Mouse (Mus musculus): Measurements from ENCODE around the gene Sec22c.

The Sec22c gene

GRCm38 (mm10) chr9:121704646-121705625 lies at the start of gene Sec22c:
Gene Sec22c, minus strand, starts transcription at chr9:121705490.
- DNase-seq (ENCODE audit: low read depth, low spot score), result peak; percentile 95

GRCm38 (mm10) chr9:121754624-121755023 lies 49.3 kb upstream of the Sec22c start:
- no peak for DNase-seq (ENCODE audit: low read depth, low spot score)

- no peak for DNase-seq (ENCODE audit: low read depth, low spot score)
Observed at GRCm38 (mm10) chr9:121752774-121753173, 47.5 kb upstream of the Sec22c start.

GRCm38 (mm10) chr9:121744051-121744450 lies 38.8 kb upstream of the Sec22c start:
- DNase-seq (ENCODE audit: low read depth, low spot score), result no peak

- DNase-seq (ENCODE audit: low read depth, low spot score), result no peak
Observed at GRCm38 (mm10) chr9:121741168-121741567, 35.9 kb upstream of the Sec22c start.

GRCm38 (mm10) chr9:121740490-121740889 lies 35.2 kb upstream of the Sec22c start:
- DNase-seq (ENCODE audit: low read depth, low spot score), result no peak

GRCm38 (mm10) chr9:121719347-121720331 lies 14.3 kb upstream of the Sec22c start:
- peak; percentile 64 for DNase-seq (ENCODE audit: low read depth, low spot score)

- peak; percentile 99 for DNase-seq (ENCODE audit: low read depth, low spot score)
Observed at GRCm38 (mm10) chr9:121718792-121719318, 13.6 kb upstream of the Sec22c start, which contains the start of gene Nktr. Gene Nktr, plus strand, starts transcription at chr9:121719169.

GRCm38 (mm10) chr9:121718070-121718705 lies 12.9 kb upstream of the Sec22c start:
- DNase-seq (ENCODE audit: low read depth, low spot score), result peak; percentile 42

- DNase-seq (ENCODE audit: low read depth, low spot score), result no peak
Observed at GRCm38 (mm10) chr9:121717048-121717447, 11.8 kb upstream of the Sec22c start.

- DNase-seq (ENCODE audit: low read depth, low spot score), result peak; percentile 45
Observed at GRCm38 (mm10) chr9:121710584-121710975, 5.3 kb upstream of the Sec22c start.

GRCm38 (mm10) chr9:121709898-121710583 lies 4.8 kb upstream of the Sec22c start, which contains the start of gene Ss18l2:
Gene Ss18l2, plus strand, starts transcription at chr9:121710329.
- DNase-seq (ENCODE audit: low read depth, low spot score), result peak; percentile 99

- DNase-seq (ENCODE audit: low read depth, low spot score), result peak; percentile 46
Observed at GRCm38 (mm10) chr9:121708506-121709486, 3.5 kb upstream of the Sec22c start.

- no peak for DNase-seq (ENCODE audit: low read depth, low spot score)
Observed at GRCm38 (mm10) chr9:121707801-121708200, 2.5 kb upstream of the Sec22c start.

- no peak for DNase-seq (ENCODE audit: low read depth, low spot score)
Observed at GRCm38 (mm10) chr9:121706029-121706675, 862 bp upstream of the Sec22c start.

- DNase-seq (ENCODE audit: low read depth, low spot score), result no peak
Observed at GRCm38 (mm10) chr9:121704261-121704645, 1.0 kb downstream of the Sec22c start.

GRCm38 (mm10) chr9:121697150-121698049 lies 7.9 kb downstream of the Sec22c start:
- DNase-seq (ENCODE audit: low read depth, low spot score), result peak; percentile 56

- DNase-seq (ENCODE audit: low read depth, low spot score), result no peak
Observed at GRCm38 (mm10) chr9:121696626-121697025, 8.7 kb downstream of the Sec22c start.

All from 3T3-L1 (cell line).